Mouse (Mus musculus) heart, adult 2 months (tissue): ENCODE data around the gene Trappc6b.

Experiments used
- CTCF ChIP-seq: fragments of 200-600 bp; IDR thresholded peaks from 2 replicates; pipeline ENCODE4 v1.8.1; 2022; ENCODE audit warnings: antibody characterized with exemption, mild to moderate bottlenecking, moderate library complexity
- EP300 ChIP-seq: fragments of 200-500 bp; IDR thresholded peaks from 2 replicates; pipeline ENCODE4 v1.6.1; 2011; ENCODE audit warnings: low read depth, low read length, control low read depth; ENCODE audit not compliant: insufficient read depth
- POLR2A ChIP-seq: fragments of 200-500 bp; IDR thresholded peaks from 2 replicates; pipeline ENCODE4 v1.6.1; 2011; ENCODE audit warnings: mild to moderate bottlenecking, low read depth, low read length, control low read depth; ENCODE audit not compliant: insufficient read depth

DNA sequence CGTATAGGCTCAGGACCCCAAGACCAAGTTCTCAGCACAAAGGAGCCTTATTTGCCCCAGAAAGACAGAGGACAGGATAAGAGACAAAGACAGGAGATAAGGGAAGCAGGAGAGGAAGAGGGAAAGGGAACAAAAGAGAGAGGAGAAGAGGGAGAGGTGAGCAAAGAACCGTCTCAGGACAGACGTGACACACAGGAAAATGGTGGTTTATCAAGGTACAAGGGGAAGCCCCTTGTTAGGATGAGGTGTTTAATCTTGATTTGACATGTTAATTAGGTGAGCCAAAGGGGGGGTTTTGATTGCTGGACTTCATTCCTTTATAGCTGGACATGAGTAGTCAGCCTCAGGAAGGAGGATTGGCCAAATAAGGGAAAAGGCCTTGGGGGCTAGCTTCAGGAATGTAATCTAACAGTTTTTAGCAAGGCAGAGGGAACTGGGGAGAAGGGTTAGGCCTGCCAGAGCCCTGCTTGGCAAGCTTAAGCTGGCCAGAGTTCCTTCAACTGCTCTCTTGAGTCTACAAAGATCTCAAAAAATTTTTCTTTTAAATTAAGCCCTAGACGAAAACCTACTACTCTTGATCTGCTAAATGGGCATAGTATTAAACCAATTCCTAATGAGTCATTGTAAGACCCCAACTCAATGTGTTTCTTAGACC lies 5.9 kb downstream of the Trappc6b start:
- TF ChIP-seq CTCF (no peak), POLR2A (no peak), EP300 (no peak)
